16 mouse cellular contexts compared by ENCODE assay signal in genomic region chr14:33099111-33099510, GRCm38 (mm10).
DNase-seq lines count a peak whose midpoint lies in the region; ATAC-seq lines count a peak whose summit lies in the region.
"Had no signal": no experiment of that assay in that cellular context is flagged by ENCODE, and none has a peak within 500 bp of the region (broad histone marks: within the 10 kb centered on the region; RNA-seq: fewer than 3 reads in every experiment).

No protein-coding gene starts in this region.

- no peak for DNase-seq in kidney, postnatal 36 days
- DNase-seq in T-cell, adult 2 months (ENCODE audit: low spot score), result peak; percentile 39
- peak; percentile 50 for DNase-seq in thymus, postnatal 25 days
- no peak for DNase-seq in limb, embryonic 10.5 days (ENCODE audit: low spot score)
- DNase-seq in cerebellum, postnatal 14 days, result no peak
- DNase-seq in spleen, adult 12 weeks (ENCODE audit: low spot score), result no peak
- DNase-seq: adrenal gland, postnatal 36 days; cerebellum, adult 11-12 months; layer of hippocampus, adult 9-11 months; lung, postnatal 36 days had no signal

- no peaks in the 10 kb centered on the region for H3K36me3 ChIP-seq in kidney, embryonic 14.5 days (ENCODE audit: control insufficient read depth, insufficient read depth, low read length)
- no peaks in the 10 kb centered on the region for H3K36me3 ChIP-seq in limb, embryonic 10.5 days

- 58% methylated on average over 7 of the region's 7 CpGs for WGBS in kidney, embryonic 14.5 days
- 66% methylated on average over 7 of the region's 7 CpGs for WGBS in limb, embryonic 10.5 days

- H3K4me2 ChIP-seq in kidney, embryonic 14.5 days (replicated peaks; ENCODE audit: low read depth, low read length), result no peak overlapping the region

- no peaks in the 10 kb centered on the region for H3K4me1 ChIP-seq in kidney, embryonic 14.5 days (ENCODE audit: control insufficient read depth, insufficient read depth, low read length)
- H3K4me1 ChIP-seq in limb, embryonic 10.5 days, result no peaks in the 10 kb centered on the region

- H3K9ac ChIP-seq in kidney, embryonic 14.5 days (ENCODE audit: low read depth, low read length), result no peak overlapping the region
- H3K9ac ChIP-seq: liver, embryonic 14.5 days had no signal

- H3K4me3 ChIP-seq in kidney, embryonic 14.5 days (ENCODE audit: low read length), result no peak overlapping the region
- H3K4me3 ChIP-seq in limb, embryonic 10.5 days, result no peak overlapping the region
- H3K4me3 ChIP-seq: erythroblast, embryonic 14.5 days had no signal

- H3K9me3 ChIP-seq in kidney, embryonic 14.5 days (ENCODE audit: control insufficient read depth, low read length), result no peaks in the 10 kb centered on the region
- H3K9me3 ChIP-seq in limb, embryonic 10.5 days (replicated peaks), result no peaks in the 10 kb centered on the region

- 0 out of 2 replicates have a peak, but pooled peaks have one; percentile 20 for ATAC-seq in kidney, embryonic 14.5 days (ENCODE audit: low FRiP score, low TSS enrichment)
- ATAC-seq in megakaryocyte, adult 5-6 weeks (ENCODE audit: poor library complexity, severe bottlenecking), result peak; percentile 63
- ATAC-seq: hindbrain, postnatal 0 days had no signal

- H3K27ac ChIP-seq in kidney, embryonic 14.5 days (ENCODE audit: low read depth, low read length), result no peak overlapping the region
- H3K27ac ChIP-seq in limb, embryonic 10.5 days, result no peak overlapping the region
- H3K27ac ChIP-seq: hindbrain, postnatal 0 days; kidney, postnatal 0 days; liver, embryonic 14.5 days had no signal

- H3K27me3 ChIP-seq in kidney, embryonic 14.5 days (ENCODE audit: control insufficient read depth, insufficient read depth, low read length), result no peaks in the 10 kb centered on the region; the same call in 1 of the 2 replicates
- no peaks in the 10 kb centered on the region for H3K27me3 ChIP-seq in limb, embryonic 10.5 days (ENCODE audit: low read depth, poor library complexity, severe bottlenecking)

Comparison
In these comparisons a context has a peak if more than half of its experiments do, and no peak if none do; other contexts are left out.
1. DNase-seq: peak in T-cell, adult 2 months (single experiment) and thymus, postnatal 25 days (single experiment); none in kidney, postnatal 36 days (0 of 2), limb, embryonic 10.5 days (single experiment), cerebellum, postnatal 14 days (0 of 2) and spleen, adult 12 weeks (single experiment).